12 mouse cellular contexts compared by ENCODE assay signal in genomic region chr16:22582173-22582929, GRCm38 (mm10).
A peak's percentile ranks its signal among the peaks of the same experiment; 100 is the strongest.
DNase-seq lines count a peak whose midpoint lies in the region; ATAC-seq and TF ChIP-seq lines count a peak whose summit lies in the region.
"Had no signal": no experiment of that assay in that cellular context is flagged by ENCODE, and none has a peak within 500 bp of the region (broad histone marks: within the 10 kb centered on the region; RNA-seq: fewer than 3 reads in every experiment).

No protein-coding gene starts in this region.

- no peaks in the 10 kb centered on the region for H3K27me3 ChIP-seq in forebrain, embryonic 13.5 days
- no peaks in the 10 kb centered on the region for H3K27me3 ChIP-seq in forebrain, embryonic 12.5 days
- no peaks in the 10 kb centered on the region for H3K27me3 ChIP-seq in hindbrain, embryonic 14.5 days (ENCODE audit: control insufficient read depth, insufficient read depth, low read length)
- H3K27me3 ChIP-seq in hindbrain, embryonic 12.5 days: no peaks in the 10 kb centered on the region
- no peaks in the 10 kb centered on the region for H3K27me3 ChIP-seq in midbrain, postnatal 0 days (ENCODE audit: insufficient read depth, low read length)
- H3K27me3 ChIP-seq in midbrain, embryonic 16.5 days (ENCODE audit: control insufficient read depth, insufficient read depth, low read depth, low read length): no peaks in the 10 kb centered on the region
- no peaks in the 10 kb centered on the region for H3K27me3 ChIP-seq in intestine, embryonic 15.5 days (replicated peaks)
- H3K27me3 ChIP-seq: midbrain, embryonic 13.5 days had no signal

- H3K9ac ChIP-seq in forebrain, embryonic 13.5 days: no peak overlapping the region
- H3K9ac ChIP-seq in forebrain, embryonic 12.5 days: no peak overlapping the region
- H3K9ac ChIP-seq in hindbrain, embryonic 14.5 days: no peak overlapping the region
- H3K9ac ChIP-seq in hindbrain, embryonic 12.5 days: no peak overlapping the region
- H3K9ac ChIP-seq in midbrain, postnatal 0 days (replicated peaks; ENCODE audit: low read length, poor library complexity, severe bottlenecking): no peak overlapping the region
- no peak overlapping the region for H3K9ac ChIP-seq in midbrain, embryonic 16.5 days (ENCODE audit: low read depth, low read length)
- no peak overlapping the region for H3K9ac ChIP-seq in intestine, embryonic 15.5 days
- H3K9ac ChIP-seq: midbrain, embryonic 13.5 days; neural tube, embryonic 13.5 days had no signal

- peak; percentile 24; the same call in 1 of the 2 replicates for ATAC-seq in forebrain, embryonic 13.5 days
- ATAC-seq in forebrain, embryonic 12.5 days (ENCODE audit: low FRiP score): no peak
- no peak for ATAC-seq in hindbrain, embryonic 14.5 days (ENCODE audit: low FRiP score)
- no peak for ATAC-seq in hindbrain, embryonic 12.5 days (ENCODE audit: low FRiP score)
- no peak for ATAC-seq in midbrain, postnatal 0 days (ENCODE audit: low FRiP score)
- ATAC-seq in midbrain, embryonic 16.5 days: no peak
- no peak for ATAC-seq in intestine, embryonic 15.5 days
- ATAC-seq: midbrain, embryonic 13.5 days had no signal

- no peaks in the 10 kb centered on the region for H3K36me3 ChIP-seq in forebrain, embryonic 13.5 days (ENCODE audit: poor library complexity, severe bottlenecking)
- H3K36me3 ChIP-seq in forebrain, embryonic 12.5 days (replicated peaks): no peaks in the 10 kb centered on the region
- H3K36me3 ChIP-seq in hindbrain, embryonic 14.5 days (replicated peaks; ENCODE audit: control insufficient read depth, insufficient read depth): no peaks in the 10 kb centered on the region
- no peaks in the 10 kb centered on the region for H3K36me3 ChIP-seq in hindbrain, embryonic 12.5 days
- no peaks in the 10 kb centered on the region for H3K36me3 ChIP-seq in midbrain, postnatal 0 days (ENCODE audit: insufficient read depth, low read length)
- H3K36me3 ChIP-seq in midbrain, embryonic 16.5 days (ENCODE audit: control insufficient read depth, insufficient read depth, low read length): no peaks in the 10 kb centered on the region
- H3K36me3 ChIP-seq in intestine, embryonic 15.5 days: no peaks in the 10 kb centered on the region
- H3K36me3 ChIP-seq: midbrain, embryonic 13.5 days; neural tube, embryonic 13.5 days had no signal

- no peak overlapping the region for H3K4me3 ChIP-seq in forebrain, embryonic 13.5 days
- no peak overlapping the region for H3K4me3 ChIP-seq in forebrain, embryonic 12.5 days (replicated peaks)
- no peak overlapping the region for H3K4me3 ChIP-seq in hindbrain, embryonic 14.5 days (replicated peaks; ENCODE audit: low read length)
- no peak overlapping the region for H3K4me3 ChIP-seq in hindbrain, embryonic 12.5 days
- no peak overlapping the region for H3K4me3 ChIP-seq in midbrain, postnatal 0 days (ENCODE audit: low read depth, low read length)
- H3K4me3 ChIP-seq in midbrain, embryonic 16.5 days (ENCODE audit: low read depth, low read length): no peak overlapping the region
- H3K4me3 ChIP-seq in intestine, embryonic 15.5 days (replicated peaks): no peak overlapping the region
- H3K4me3 ChIP-seq: midbrain, embryonic 13.5 days; neural tube, embryonic 13.5 days had no signal

- WGBS in forebrain, embryonic 13.5 days: 49% methylated on average over 11 of the region's 11 CpGs
- WGBS in forebrain, embryonic 12.5 days: 70% methylated on average over 11 of the region's 11 CpGs
- WGBS in hindbrain, embryonic 14.5 days: 55% methylated on average over 11 of the region's 11 CpGs
- 69% methylated on average over 11 of the region's 11 CpGs for WGBS in hindbrain, embryonic 12.5 days
- WGBS in midbrain, postnatal 0 days: 49% methylated on average over 11 of the region's 11 CpGs
- WGBS in midbrain, embryonic 16.5 days: 63% methylated on average over 11 of the region's 11 CpGs
- 60% methylated on average over 11 of the region's 11 CpGs for WGBS in intestine, embryonic 15.5 days

- no peak for DNase-seq in hindbrain, embryonic 14.5 days (ENCODE audit: low spot score)
- DNase-seq in midbrain, postnatal 0 days (ENCODE audit: low spot score): peak; percentile 14
- no peak for DNase-seq in embryo, embryonic 9.5 days (ENCODE audit: extremely low spot score)
- DNase-seq: embryo, embryonic 11 days; kidney, adult 18-20 months had no signal

- no peak for TF ChIP-seq CTCF in midbrain, postnatal 0 days (IDR thresholded peaks at IDR 0.05)

- H3K9me3 ChIP-seq in forebrain, embryonic 13.5 days (replicated peaks): no peaks in the 10 kb centered on the region
- H3K9me3 ChIP-seq in forebrain, embryonic 12.5 days: no peaks in the 10 kb centered on the region
- H3K9me3 ChIP-seq in hindbrain, embryonic 14.5 days (ENCODE audit: control insufficient read depth, low read length): no peaks in the 10 kb centered on the region
- no peaks in the 10 kb centered on the region for H3K9me3 ChIP-seq in hindbrain, embryonic 12.5 days (replicated peaks)
- H3K9me3 ChIP-seq in midbrain, postnatal 0 days (ENCODE audit: low read length): no peaks in the 10 kb centered on the region
- no peaks in the 10 kb centered on the region for H3K9me3 ChIP-seq in midbrain, embryonic 16.5 days (replicated peaks; ENCODE audit: control insufficient read depth, low read length, poor library complexity, severe bottlenecking)
- H3K9me3 ChIP-seq in intestine, embryonic 15.5 days: no peaks in the 10 kb centered on the region
- H3K9me3 ChIP-seq: midbrain, embryonic 13.5 days; neural tube, embryonic 13.5 days had no signal

- no peak overlapping the region for H3K27ac ChIP-seq in forebrain, embryonic 13.5 days
- H3K27ac ChIP-seq in forebrain, embryonic 12.5 days: no peak overlapping the region
- H3K27ac ChIP-seq in hindbrain, embryonic 14.5 days: no peak overlapping the region
- H3K27ac ChIP-seq in hindbrain, embryonic 12.5 days: no peak overlapping the region
- no peak overlapping the region for H3K27ac ChIP-seq in midbrain, postnatal 0 days (ENCODE audit: low read depth, low read length)
- H3K27ac ChIP-seq in midbrain, embryonic 16.5 days (ENCODE audit: low read length): no peak overlapping the region
- H3K27ac ChIP-seq in intestine, embryonic 15.5 days: no peak overlapping the region
- H3K27ac ChIP-seq: midbrain, embryonic 13.5 days; neural tube, embryonic 13.5 days had no signal

- H3K4me1 ChIP-seq in forebrain, embryonic 13.5 days: peaks cover 17% of the 10 kb centered on the region
- peaks cover 4% of the 10 kb centered on the region; the same call in 1 of the 2 replicates for H3K4me1 ChIP-seq in forebrain, embryonic 12.5 days
- 0 out of 2 replicates have a peak, but pooled peaks cover 4% of the 10 kb centered on the region for H3K4me1 ChIP-seq in hindbrain, embryonic 14.5 days (replicated peaks; ENCODE audit: control insufficient read depth, insufficient read depth, low read length)
- H3K4me1 ChIP-seq in hindbrain, embryonic 12.5 days: no peaks in the 10 kb centered on the region
- no peaks in the 10 kb centered on the region for H3K4me1 ChIP-seq in midbrain, postnatal 0 days (ENCODE audit: insufficient read depth, low read length)
- H3K4me1 ChIP-seq in midbrain, embryonic 16.5 days (ENCODE audit: control insufficient read depth, insufficient read depth, low read length): no peaks in the 10 kb centered on the region; the same call in 1 of the 2 replicates
- no peaks in the 10 kb centered on the region for H3K4me1 ChIP-seq in intestine, embryonic 15.5 days (replicated peaks)
- H3K4me1 ChIP-seq: midbrain, embryonic 13.5 days had no signal

- peak overlapping the region; percentile 24 for H3K4me2 ChIP-seq in forebrain, embryonic 13.5 days
- no peak overlapping the region for H3K4me2 ChIP-seq in forebrain, embryonic 12.5 days
- 0 out of 2 replicates have a peak overlapping the region, but pooled peaks have one; percentile 7 for H3K4me2 ChIP-seq in hindbrain, embryonic 14.5 days (replicated peaks)
- no peak overlapping the region for H3K4me2 ChIP-seq in hindbrain, embryonic 12.5 days (replicated peaks)
- no peak overlapping the region for H3K4me2 ChIP-seq in midbrain, postnatal 0 days (ENCODE audit: low read depth, low read length, poor library complexity, severe bottlenecking)
- no peak overlapping the region for H3K4me2 ChIP-seq in midbrain, embryonic 16.5 days (ENCODE audit: low read length)
- H3K4me2 ChIP-seq in intestine, embryonic 15.5 days (replicated peaks): no peak overlapping the region
- H3K4me2 ChIP-seq: midbrain, embryonic 13.5 days; neural tube, embryonic 13.5 days had no signal

Comparison
In these comparisons a context has a peak if more than half of its experiments do, and no peak if none do; other contexts are left out.
1. H3K4me2 ChIP-seq: peak in forebrain, embryonic 13.5 days (single experiment) and hindbrain, embryonic 14.5 days (single experiment); none in forebrain, embryonic 12.5 days (single experiment), hindbrain, embryonic 12.5 days (single experiment), midbrain, postnatal 0 days (single experiment), midbrain, embryonic 16.5 days (single experiment) and intestine, embryonic 15.5 days (single experiment).